Mouse (Mus musculus) forebrain, embryonic 15.5 days (tissue): Measurements from ENCODE around the gene Prpf8. TPM values are rescaled to one million over a fixed set of nuclear protein-coding genes. Genes with fewer than 3 reads are reported as not detected.
A peak's percentile ranks its signal among the peaks of the same experiment; 100 is the strongest.

Source experiments
- ATAC-seq: fragments of 200-750 bp; cut with Nextera tagmentation; replicated peaks from 2 replicates; pipeline ENCODE4 v1.8.0; 2017; ENCODE audit warnings: mild to moderate bottlenecking, moderate TSS enrichment, moderate library complexity
- H3K27ac ChIP-seq: fragments of 300-500 bp; sonication (generic); replicated peaks from 2 replicates; pipeline ENCODE4 v1.5.1; 2015; ENCODE audit warnings: mild to moderate bottlenecking, inconsistent platforms
- H3K27me3 ChIP-seq: fragments of 300-500 bp; sonication (generic); 2 replicates; pipeline ENCODE4 v1.6.1; 2015; ENCODE audit warnings: inconsistent platforms
- H3K36me3 ChIP-seq: fragments of 300-500 bp; sonication (generic); 2 replicates; pipeline ENCODE4 v1.6.1; 2015; ENCODE audit warnings: mild to moderate bottlenecking, inconsistent platforms
- H3K4me1 ChIP-seq: fragments of 300-500 bp; sonication (generic); 2 replicates; pipeline ENCODE4 v1.6.1; 2015; ENCODE audit warnings: inconsistent platforms
- H3K4me2 ChIP-seq: fragments of 300-500 bp; sonication (generic); replicated peaks from 2 replicates; pipeline ENCODE4 v1.6.1; 2015; ENCODE audit warnings: mild to moderate bottlenecking, inconsistent platforms
- H3K4me3 ChIP-seq: fragments of 300-500 bp; sonication (generic); 2 replicates; pipeline ENCODE4 v1.5.1; 2015; ENCODE audit warnings: mild to moderate bottlenecking, inconsistent platforms
- H3K9ac ChIP-seq: fragments of 300-500 bp; sonication (generic); replicated peaks from 2 replicates; pipeline ENCODE4 v1.6.1; 2015; ENCODE audit warnings: mild to moderate bottlenecking, inconsistent platforms
- H3K9me3 ChIP-seq: fragments of 300-500 bp; sonication (generic); 2 replicates; pipeline ENCODE4 v1.6.1; 2016; ENCODE audit warnings: inconsistent platforms
- WGBS: fragments of 180-500 bp; shearing (Covaris S2); methylation state at CpG from one replicate; pipeline ENCODE4 v1.1.7; 2015; ENCODE audit warnings: mixed read lengths; 5-methylcytosine and 5-hydroxymethylcytosine counted together
- polyA plus RNA-seq: library from polyadenylated mRNA; unstranded; fragments of >200 nt; fragmentation: Nextera tagmentation; extraction: Ambion mirVana; gene quantifications from 2 replicates; pipeline ENCODE4 v1.2.1, GENCODE M21; 2015

Prpf8 gene
- polyA plus RNA-seq, 1 experiment from 2014 or later = 55.0 TPM

DNA sequence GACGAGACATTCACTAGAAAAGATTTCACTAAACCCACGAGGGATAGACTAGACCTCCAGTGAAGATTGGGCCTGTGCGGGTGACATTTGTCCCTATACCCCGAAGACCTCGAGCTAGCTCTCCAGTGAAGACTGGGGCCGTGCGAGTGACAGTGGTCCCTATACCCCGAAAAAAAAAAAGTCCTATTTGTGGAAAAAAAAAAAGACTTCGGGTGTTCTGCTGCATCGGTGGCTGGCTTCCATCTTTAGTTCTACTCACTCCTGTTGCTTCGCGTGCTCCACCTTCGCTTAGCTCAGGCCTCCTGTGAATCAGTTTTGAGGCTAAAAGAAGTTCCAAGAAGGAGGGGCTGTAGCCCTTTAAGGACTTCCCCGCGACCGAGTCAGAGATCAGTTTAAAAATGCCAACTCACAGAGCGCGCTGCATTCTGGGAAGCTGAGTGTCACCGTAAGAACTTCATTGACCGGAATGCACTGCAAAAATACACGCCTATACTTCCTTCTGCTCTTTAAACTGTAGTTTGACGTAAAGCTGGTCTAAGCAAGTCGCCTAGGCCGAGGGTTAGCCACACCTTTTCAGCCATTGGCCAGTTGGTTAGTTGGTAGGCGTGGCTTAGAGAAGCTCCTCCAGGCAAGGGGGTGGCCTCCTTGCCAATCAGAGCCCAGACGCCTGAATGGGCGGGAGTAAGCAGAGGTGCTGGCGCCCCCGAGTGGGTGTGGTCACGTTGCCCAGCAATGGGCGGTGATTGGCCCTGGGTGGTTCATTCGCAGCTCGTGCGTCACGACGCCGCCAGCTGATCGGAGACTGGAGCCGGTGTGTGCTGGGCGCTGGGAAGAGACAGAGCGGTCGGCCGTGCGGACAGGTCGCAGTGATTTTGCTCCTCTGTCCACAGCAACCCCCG lies 25.5 kb upstream of the Prpf8 start, which contains the start of gene Tlcd2:
Tlcd2 (plus strand) TSS at position 872 of the 899 bp plus-strand sequence.
- Histone ChIP-seq H3K9me3 (no peaks in the 10 kb centered on the region), H3K27ac (peak within 1 kb of the TSS; percentile 85), H3K4me1 (peaks cover 28% of the 10 kb centered on the region), H3K4me2 (peak within 1 kb of the TSS; percentile 98), H3K27me3 (no peaks in the 10 kb centered on the region), H3K9ac (peak within 1 kb of the TSS; percentile 61), H3K36me3 (peaks cover 8% of the 10 kb centered on the region; the same call in 1 of the 2 replicates), H3K4me3 (peak within 1 kb of the TSS; percentile 72)
- peak; percentile 96 for ATAC-seq
- 0% methylated on average over 46 of the region's 46 CpGs for WGBS

- H3K4me1 ChIP-seq = peaks cover 28% of the 10 kb centered on the region
- H3K9ac ChIP-seq = peak overlapping the region; percentile 61
- ATAC-seq = no peak; the same call in 1 of the 2 replicates
- no peaks in the 10 kb centered on the region for H3K27me3 ChIP-seq
- H3K4me3 ChIP-seq = peak overlapping the region; percentile 72
- H3K4me2 ChIP-seq = peak overlapping the region; percentile 98
- H3K27ac ChIP-seq = peak overlapping the region; percentile 58
- H3K36me3 ChIP-seq = peaks cover 8% of the 10 kb centered on the region; the same call in 1 of the 2 replicates
- H3K9me3 ChIP-seq = no peaks in the 10 kb centered on the region
- WGBS = under 1% methylated on average over 28 of the region's 30 CpGs
Measured at GRCm38 (mm10) chr11:75461743-75462252, 24.8 kb upstream of the Prpf8 start.

- Histone ChIP-seq H3K27me3 (no peaks in the 10 kb centered on the region), H3K4me2 (peak overlapping the region; percentile 98), H3K4me1 (peaks cover 28% of the 10 kb centered on the region), H3K9ac (peak overlapping the region; percentile 61), H3K27ac (0 out of 2 replicates have a peak overlapping the region, but pooled peaks have one; percentile 3), H3K4me3 (peak overlapping the region; percentile 72), H3K36me3 (peaks cover 8% of the 10 kb centered on the region; the same call in 1 of the 2 replicates), H3K9me3 (no peaks in the 10 kb centered on the region)
- WGBS = 5% methylated on average over 15 of the region's 16 CpGs
- ATAC-seq = no peak
Measured at GRCm38 (mm10) chr11:75462253-75462783, 24.3 kb upstream of the Prpf8 start.

- Histone ChIP-seq H3K27ac (no peak overlapping the region), H3K4me2 (peak overlapping the region; percentile 98; the same call in 1 of the 2 replicates), H3K9ac (no peak overlapping the region), H3K4me1 (peaks cover 29% of the 10 kb centered on the region), H3K9me3 (no peaks in the 10 kb centered on the region), H3K36me3 (peaks cover 8% of the 10 kb centered on the region; the same call in 1 of the 2 replicates), H3K27me3 (no peaks in the 10 kb centered on the region), H3K4me3 (peak overlapping the region; percentile 72; the same call in 1 of the 2 replicates)
- 1% methylated on average over 9 of the region's 9 CpGs for WGBS
- ATAC-seq = no peak
Measured at GRCm38 (mm10) chr11:75462865-75463336, 23.7 kb upstream of the Prpf8 start.

DNA sequence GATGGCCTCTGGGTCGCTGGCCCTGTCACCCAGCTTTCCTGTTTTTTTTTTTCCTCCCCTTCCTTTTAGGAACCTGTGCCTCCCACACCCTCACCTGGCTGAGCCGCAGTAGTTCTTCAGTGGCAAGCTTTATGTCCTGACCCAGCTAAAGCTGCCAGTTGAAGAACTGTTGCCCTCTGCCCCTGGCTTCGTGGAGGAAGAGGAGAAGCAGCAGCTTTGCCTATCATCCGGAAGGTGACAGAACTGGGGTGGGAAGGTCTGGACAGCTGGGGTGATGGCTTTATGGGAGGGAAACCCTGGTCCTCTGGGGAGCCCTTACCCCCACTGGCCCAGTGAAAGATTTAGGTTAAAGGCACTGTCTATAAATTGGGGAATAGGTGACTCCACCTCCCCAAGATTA lies 23.0 kb upstream of the Prpf8 start:
- no peak overlapping the region for H3K4me2 ChIP-seq
- no peak overlapping the region for H3K4me3 ChIP-seq
- no peak overlapping the region for H3K9ac ChIP-seq
- peaks cover 8% of the 10 kb centered on the region; the same call in 1 of the 2 replicates for H3K36me3 ChIP-seq
- ATAC-seq = no peak
- H3K4me1 ChIP-seq = peaks cover 32% of the 10 kb centered on the region
- no peak overlapping the region for H3K27ac ChIP-seq
- H3K27me3 ChIP-seq = no peaks in the 10 kb centered on the region
- 72% methylated on average over 4 of the region's 4 CpGs for WGBS
- no peaks in the 10 kb centered on the region for H3K9me3 ChIP-seq

- Histone ChIP-seq H3K4me2 (no peak overlapping the region), H3K27me3 (no peaks in the 10 kb centered on the region), H3K36me3 (peaks cover 8% of the 10 kb centered on the region; the same call in 1 of the 2 replicates), H3K4me3 (no peak overlapping the region), H3K9me3 (no peaks in the 10 kb centered on the region), H3K4me1 (peaks cover 32% of the 10 kb centered on the region), H3K27ac (no peak overlapping the region), H3K9ac (no peak overlapping the region)
- 86% methylated on average over 6 of the region's 6 CpGs for WGBS
- no peak for ATAC-seq
Measured at GRCm38 (mm10) chr11:75464417-75464816, 22.2 kb upstream of the Prpf8 start.

DNA sequence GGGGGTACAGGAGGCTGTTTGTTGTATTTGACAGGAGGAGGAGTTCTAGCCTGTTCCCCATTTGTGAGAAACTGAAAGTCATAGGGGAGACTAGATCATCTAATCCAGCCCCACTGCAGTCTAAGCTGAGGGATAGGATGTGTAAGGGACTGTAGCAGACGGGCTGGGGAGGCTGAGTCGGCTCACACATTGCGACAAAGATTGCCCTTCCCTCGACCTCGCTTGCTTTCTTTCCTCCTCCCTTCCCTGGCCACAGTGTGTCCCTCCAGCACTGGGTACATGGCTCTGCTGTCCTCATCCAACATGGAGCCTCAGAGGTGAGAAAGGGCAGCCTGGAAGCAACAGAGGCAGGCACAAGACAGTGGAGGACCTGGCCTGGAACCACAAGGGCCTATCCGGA lies 21.6 kb upstream of the Prpf8 start:
- H3K4me2 ChIP-seq = no peak overlapping the region
- no peak for ATAC-seq
- H3K27me3 ChIP-seq = no peaks in the 10 kb centered on the region
- no peak overlapping the region for H3K4me3 ChIP-seq
- H3K27ac ChIP-seq = no peak overlapping the region
- H3K36me3 ChIP-seq = peaks cover 8% of the 10 kb centered on the region; the same call in 1 of the 2 replicates
- no peak overlapping the region for H3K9ac ChIP-seq
- peaks cover 28% of the 10 kb centered on the region for H3K4me1 ChIP-seq
- no peaks in the 10 kb centered on the region for H3K9me3 ChIP-seq
- WGBS = 81% methylated on average over 6 of the region's 6 CpGs

GRCm38 (mm10) chr11:75466731-75467505 lies 19.7 kb upstream of the Prpf8 start:
- 97% methylated on average over 4 of the region's 4 CpGs for WGBS
- no peak overlapping the region for H3K27ac ChIP-seq

DNA sequence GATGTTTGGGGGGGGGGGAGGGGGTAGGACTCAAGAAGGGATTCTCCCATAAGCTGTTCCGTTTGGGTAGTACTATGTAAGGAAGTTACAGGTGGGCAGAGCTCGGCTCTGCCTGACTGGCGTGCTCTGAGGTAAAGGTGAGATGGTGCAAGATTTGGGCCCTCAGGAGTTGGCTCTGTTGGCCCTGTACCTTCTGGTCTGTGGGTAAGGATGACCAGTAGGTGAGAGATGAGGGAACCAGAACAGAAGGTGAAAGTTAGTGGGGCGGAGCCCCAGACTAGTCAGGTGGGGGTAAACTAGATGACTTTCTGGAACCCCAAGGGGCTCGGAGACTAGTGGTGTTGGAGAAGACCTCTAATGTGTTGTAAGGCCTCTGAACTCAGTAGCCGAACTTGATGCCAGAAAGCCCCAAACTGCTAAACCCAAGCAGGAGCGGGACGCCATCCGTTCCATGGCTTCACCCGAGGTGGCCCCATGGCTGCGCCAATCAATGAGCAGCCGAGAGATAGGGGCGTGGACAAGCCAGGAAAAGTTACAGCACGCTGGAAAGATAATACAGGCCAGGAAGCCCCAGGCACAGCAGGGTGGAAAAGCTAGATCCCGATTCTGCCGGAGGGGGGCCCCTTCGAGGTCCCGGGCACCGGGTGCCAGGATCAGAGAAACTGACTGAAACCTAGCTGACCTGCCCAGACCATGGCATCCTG lies 19.0 kb upstream of the Prpf8 start:
- no peak overlapping the region for H3K9ac ChIP-seq
- H3K9me3 ChIP-seq = no peaks in the 10 kb centered on the region
- peak overlapping the region; percentile 41 for H3K4me2 ChIP-seq
- peak overlapping the region; percentile 14; the same call in 1 of the 2 replicates for H3K4me3 ChIP-seq
- H3K27me3 ChIP-seq = no peaks in the 10 kb centered on the region
- no peak for ATAC-seq
- 18% methylated on average over 19 of the region's 19 CpGs for WGBS
- H3K27ac ChIP-seq = no peak overlapping the region
- peaks cover 8% of the 10 kb centered on the region; the same call in 1 of the 2 replicates for H3K36me3 ChIP-seq
- peaks cover 10% of the 10 kb centered on the region for H3K4me1 ChIP-seq

More at GRCm38 (mm10) chr11:75466731-75467505, 19.7 kb upstream of the Prpf8 start:
- peaks cover 8% of the 10 kb centered on the region; the same call in 1 of the 2 replicates for H3K36me3 ChIP-seq
- H3K4me3 ChIP-seq = no peak overlapping the region
- H3K9me3 ChIP-seq = no peaks in the 10 kb centered on the region
- no peak for ATAC-seq
- no peaks in the 10 kb centered on the region for H3K27me3 ChIP-seq
- no peak overlapping the region for H3K9ac ChIP-seq
- no peak overlapping the region for H3K4me2 ChIP-seq
- peaks cover 17% of the 10 kb centered on the region for H3K4me1 ChIP-seq

DNA sequence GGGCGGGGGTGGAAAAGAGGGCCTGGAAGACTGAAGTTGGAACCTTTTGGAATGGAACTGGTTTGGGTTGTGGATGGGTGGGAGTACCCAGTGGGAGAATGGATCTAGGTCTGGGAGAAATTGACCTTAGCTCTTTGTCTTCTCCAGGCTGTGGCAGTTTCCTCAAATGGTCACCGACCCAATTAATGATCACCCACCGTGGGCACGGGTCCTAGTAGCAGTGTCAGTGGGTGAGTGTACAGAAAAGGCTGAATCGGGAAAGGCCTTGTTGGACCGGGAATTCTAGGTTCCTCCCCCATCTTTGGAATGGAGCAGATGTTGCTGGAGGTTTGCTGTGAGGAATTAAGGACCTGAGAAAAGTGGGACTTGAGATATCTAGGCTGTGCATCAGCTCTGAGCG lies 18.2 kb upstream of the Prpf8 start:
- WGBS = 67% methylated on average over 7 of the region's 7 CpGs
- peaks cover 8% of the 10 kb centered on the region; the same call in 1 of the 2 replicates for H3K36me3 ChIP-seq
- H3K4me2 ChIP-seq = peak overlapping the region; percentile 41
- H3K9ac ChIP-seq = no peak overlapping the region
- H3K4me3 ChIP-seq = peak overlapping the region; percentile 14; the same call in 1 of the 2 replicates
- H3K27ac ChIP-seq = no peak overlapping the region
- H3K27me3 ChIP-seq = no peaks in the 10 kb centered on the region
- ATAC-seq = no peak
- 0 out of 2 replicates have a peak, but pooled peaks cover 5% of the 10 kb centered on the region for H3K4me1 ChIP-seq
- no peaks in the 10 kb centered on the region for H3K9me3 ChIP-seq

GRCm38 (mm10) chr11:75469261-75469660 lies 17.4 kb upstream of the Prpf8 start:
- H3K4me3 ChIP-seq = no peak overlapping the region
- H3K9ac ChIP-seq = no peak overlapping the region
- WGBS = 95% methylated on average over 4 of the region's 4 CpGs
- H3K36me3 ChIP-seq = peaks cover 8% of the 10 kb centered on the region; the same call in 1 of the 2 replicates
- H3K9me3 ChIP-seq = no peaks in the 10 kb centered on the region
- no peak overlapping the region for H3K27ac ChIP-seq
- ATAC-seq = no peak
- no peak overlapping the region for H3K4me2 ChIP-seq
- 0 out of 2 replicates have a peak, but pooled peaks cover 5% of the 10 kb centered on the region for H3K4me1 ChIP-seq
- H3K27me3 ChIP-seq = no peaks in the 10 kb centered on the region
